Mouse (Mus musculus) embryonic facial prominence, embryonic 10.5 days (tissue): ENCODE measurements around the gene Ryr1. TPM values are rescaled to one million over a fixed set of nuclear protein-coding genes. Genes with fewer than 3 reads are reported as not detected.
A peak's percentile ranks its signal among the peaks of the same experiment; 100 is the strongest.

Experiments
- DNase-seq: peaks from one replicate; pipeline ENCODE4 v3.0.0-alpha.2; 2017; ENCODE audit warnings: low spot score
- H3K27ac ChIP-seq: fragments of 300-500 bp; sonication (generic); replicated peaks from 2 replicates; pipeline ENCODE4 v1.5.1; 2016; ENCODE audit warnings: mild to moderate bottlenecking
- H3K27me3 ChIP-seq: fragments of 300-500 bp; sonication (generic); replicated peaks from 2 replicates; pipeline ENCODE4 v1.6.1; 2016; ENCODE audit warnings: low read depth, mild to moderate bottlenecking; ENCODE audit not compliant: poor library complexity, severe bottlenecking
- H3K36me3 ChIP-seq: fragments of 300-500 bp; sonication (generic); replicated peaks from 2 replicates; pipeline ENCODE4 v1.6.1; 2016; ENCODE audit warnings: mild to moderate bottlenecking, moderate library complexity
- H3K4me1 ChIP-seq: fragments of 300-500 bp; sonication (generic); 2 replicates; pipeline ENCODE4 v1.6.1; 2016
- H3K4me3 ChIP-seq: fragments of 300-500 bp; sonication (generic); 2 replicates; pipeline ENCODE4 v1.5.1; 2016; ENCODE audit warnings: mild to moderate bottlenecking, moderate library complexity
- H3K9me3 ChIP-seq: fragments of 300-500 bp; sonication (generic); 2 replicates; pipeline ENCODE4 v1.6.1; 2016; ENCODE audit warnings: mild to moderate bottlenecking
- WGBS: fragments of 180-500 bp; shearing (Covaris S2); methylation state at CpG from one replicate; pipeline ENCODE4 v1.1.7; 2016; 5-methylcytosine and 5-hydroxymethylcytosine counted together
- polyA plus RNA-seq: library from polyadenylated mRNA; unstranded; fragments of >200 nt; fragmentation: Nextera tagmentation; extraction: Ambion mirVana; gene quantifications from 2 replicates; pipeline ENCODE4 v1.2.1, GENCODE M21; 2016

Gene Ryr1
- polyA plus RNA-seq, 1 experiment from 2014 or later, result 1.8 TPM

DNA sequence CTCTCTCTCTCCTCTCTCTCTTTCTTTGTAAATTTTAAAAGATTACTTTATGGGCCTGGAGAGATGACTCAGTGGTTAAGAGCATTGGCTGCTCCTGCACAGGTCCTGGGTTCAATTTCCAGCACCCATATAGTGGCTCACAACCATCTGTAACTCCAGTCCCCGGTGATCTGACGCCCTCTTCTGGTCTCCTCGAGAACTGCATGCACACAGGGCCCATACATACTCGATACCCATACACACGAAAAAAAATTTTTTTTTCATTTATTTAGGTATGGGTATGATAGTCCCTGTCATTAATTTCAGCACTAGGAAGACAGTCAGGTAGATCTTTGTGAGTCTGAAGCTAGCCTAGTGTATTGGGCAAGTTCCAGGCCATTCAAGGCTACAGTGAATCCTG lies 83.8 kb downstream of the Ryr1 start:
- H3K36me3 ChIP-seq, result peaks cover 4% of the 10 kb centered on the region
- 78% methylated on average over 5 of the region's 5 CpGs for WGBS
- H3K27me3 ChIP-seq, result peaks cover 7% of the 10 kb centered on the region; the same call in 1 of the 2 replicates
- peaks cover 42% of the 10 kb centered on the region for H3K4me1 ChIP-seq
- H3K9me3 ChIP-seq, result no peaks in the 10 kb centered on the region
- no peak for DNase-seq
- peak overlapping the region; percentile 66; the same call in 1 of the 2 replicates for H3K4me3 ChIP-seq
- no peak overlapping the region for H3K27ac ChIP-seq

- DNase-seq, result peak; percentile 77
- WGBS, result 1% methylated on average over 26 of the region's 26 CpGs
- peaks cover 4% of the 10 kb centered on the region for H3K36me3 ChIP-seq
- peak overlapping the region; percentile 66 for H3K4me3 ChIP-seq
- H3K27me3 ChIP-seq, result peaks cover under 1% of the 10 kb centered on the region; the same call in 1 of the 2 replicates
- H3K27ac ChIP-seq, result peak overlapping the region; percentile 85
- peaks cover 34% of the 10 kb centered on the region for H3K4me1 ChIP-seq
- peaks cover 2% of the 10 kb centered on the region; the same call in 1 of the 2 replicates for H3K9me3 ChIP-seq
Measured at GRCm38 (mm10) chr7:29039985-29040661, 84.9 kb downstream of the Ryr1 start.

- peak; percentile 89 for DNase-seq
- Histone ChIP-seq H3K9me3 (peaks cover 2% of the 10 kb centered on the region; the same call in 1 of the 2 replicates), H3K4me3 (peak overlapping the region; percentile 66), H3K36me3 (peaks cover 4% of the 10 kb centered on the region), H3K27ac (peak overlapping the region; percentile 85), H3K27me3 (no peaks in the 10 kb centered on the region), H3K4me1 (peaks cover 29% of the 10 kb centered on the region)
- WGBS, result under 1% methylated on average over 11 of the region's 11 CpGs
Measured at GRCm38 (mm10) chr7:29039604-29039984, 85.4 kb downstream of the Ryr1 start.

- H3K4me3 ChIP-seq, result no peak overlapping the region
- no peak overlapping the region for H3K27ac ChIP-seq
- H3K4me1 ChIP-seq, result peaks cover 13% of the 10 kb centered on the region
- WGBS, result 84% methylated on average over 6 of the region's 6 CpGs
- H3K9me3 ChIP-seq, result peaks cover 2% of the 10 kb centered on the region; the same call in 1 of the 2 replicates
- DNase-seq, result no peak
- H3K36me3 ChIP-seq, result no peaks in the 10 kb centered on the region
- no peaks in the 10 kb centered on the region for H3K27me3 ChIP-seq
Measured at GRCm38 (mm10) chr7:29037261-29037660, 87.7 kb downstream of the Ryr1 start.

DNA sequence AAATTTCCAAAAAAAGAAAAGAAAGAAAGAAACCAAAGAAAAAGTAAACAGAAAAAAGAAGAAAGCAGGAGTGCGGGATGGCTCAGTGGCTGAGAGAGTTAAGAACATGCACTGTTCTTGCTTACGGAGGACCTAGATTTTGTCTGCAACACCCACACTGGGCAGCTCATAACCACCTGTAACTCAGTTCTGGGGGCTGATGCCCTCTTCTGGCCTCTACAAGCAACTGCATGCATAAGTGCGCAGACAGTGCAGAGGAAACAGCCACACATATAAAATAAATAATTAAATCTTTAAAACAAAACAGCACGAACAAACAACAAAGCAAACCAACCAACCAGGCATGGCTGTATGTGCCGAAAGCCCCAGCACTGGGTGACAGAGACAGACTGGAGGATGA lies 92.3 kb downstream of the Ryr1 start:
- WGBS, result 90% methylated on average over 5 of the region's 5 CpGs
- no peaks in the 10 kb centered on the region for H3K4me1 ChIP-seq
- no peaks in the 10 kb centered on the region for H3K36me3 ChIP-seq
- H3K9me3 ChIP-seq, result peaks cover 2% of the 10 kb centered on the region; the same call in 1 of the 2 replicates
- DNase-seq, result no peak
- H3K4me3 ChIP-seq, result no peak overlapping the region
- no peak overlapping the region for H3K27ac ChIP-seq
- no peaks in the 10 kb centered on the region for H3K27me3 ChIP-seq

DNA sequence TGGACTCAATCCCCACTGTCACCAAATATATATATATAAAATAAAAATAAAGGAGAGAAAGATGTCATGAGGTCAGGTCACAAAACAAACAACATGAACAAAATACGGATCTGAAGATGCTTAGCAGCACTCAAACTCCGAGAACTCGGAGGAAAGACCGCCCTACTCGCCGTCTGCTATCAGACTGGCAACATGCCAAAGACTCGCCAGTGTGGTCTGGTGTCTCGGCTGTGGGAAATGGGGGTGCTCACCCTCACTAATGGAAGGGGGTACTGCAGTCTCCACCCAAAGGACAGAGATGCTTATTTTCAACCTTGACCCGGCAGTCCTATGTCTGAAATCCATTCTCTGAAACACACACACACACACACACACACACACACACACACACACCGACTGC lies 93.3 kb downstream of the Ryr1 start:
- Histone ChIP-seq H3K4me1 (0 out of 2 replicates have a peak, but pooled peaks cover under 1% of the 10 kb centered on the region), H3K36me3 (no peaks in the 10 kb centered on the region), H3K4me3 (no peak overlapping the region), H3K9me3 (peaks cover 2% of the 10 kb centered on the region; the same call in 1 of the 2 replicates), H3K27ac (no peak overlapping the region), H3K27me3 (no peaks in the 10 kb centered on the region)
- 91% methylated on average over 10 of the region's 10 CpGs for WGBS
- no peak for DNase-seq

GRCm38 (mm10) chr7:29029690-29030656 lies 95.0 kb downstream of the Ryr1 start:
- H3K4me1 ChIP-seq, result 0 out of 2 replicates have a peak, but pooled peaks cover 6% of the 10 kb centered on the region
- H3K4me3 ChIP-seq, result no peak overlapping the region
- no peaks in the 10 kb centered on the region for H3K36me3 ChIP-seq
- no peaks in the 10 kb centered on the region for H3K9me3 ChIP-seq
- H3K27ac ChIP-seq, result no peak overlapping the region
- H3K27me3 ChIP-seq, result no peaks in the 10 kb centered on the region
- 91% methylated on average over 14 of the region's 14 CpGs for WGBS
- no peak for DNase-seq

GRCm38 (mm10) chr7:29028761-29029160 lies 96.2 kb downstream of the Ryr1 start:
- H3K9me3 ChIP-seq, result no peaks in the 10 kb centered on the region
- no peaks in the 10 kb centered on the region for H3K36me3 ChIP-seq
- WGBS, result 88% methylated on average over 6 of the region's 6 CpGs
- no peak overlapping the region for H3K4me3 ChIP-seq
- no peak for DNase-seq
- no peaks in the 10 kb centered on the region for H3K27me3 ChIP-seq
- H3K4me1 ChIP-seq, result 0 out of 2 replicates have a peak, but pooled peaks cover 6% of the 10 kb centered on the region
- H3K27ac ChIP-seq, result no peak overlapping the region

DNA sequence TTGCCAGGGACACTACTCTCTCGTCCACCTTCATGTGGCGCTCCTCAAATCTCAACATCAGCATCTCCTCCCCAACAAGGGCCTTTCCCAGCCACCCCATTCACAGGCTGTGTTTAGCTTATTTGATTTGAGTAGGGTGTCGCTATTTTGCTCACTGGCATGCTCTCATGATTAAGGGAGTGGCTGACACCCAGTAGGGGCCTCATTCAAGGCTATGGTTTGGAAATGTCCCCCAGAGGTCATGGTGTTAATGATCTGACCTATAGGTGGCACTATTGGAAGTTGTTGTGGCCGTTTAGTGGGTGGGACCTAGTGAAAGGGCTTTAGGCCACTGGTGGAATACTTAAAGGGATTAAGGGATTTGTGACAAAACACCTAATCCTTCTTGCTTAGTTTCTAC lies 98.2 kb downstream of the Ryr1 start:
- Histone ChIP-seq H3K27me3 (0 out of 2 replicates have a peak, but pooled peaks cover 4% of the 10 kb centered on the region), H3K36me3 (no peaks in the 10 kb centered on the region; the same call in 1 of the 2 replicates), H3K4me3 (no peak overlapping the region), H3K9me3 (no peaks in the 10 kb centered on the region), H3K27ac (no peak overlapping the region), H3K4me1 (0 out of 2 replicates have a peak, but pooled peaks cover 6% of the 10 kb centered on the region)
- WGBS, result 80% methylated on average over 4 of the region's 4 CpGs
- no peak for DNase-seq

DNA sequence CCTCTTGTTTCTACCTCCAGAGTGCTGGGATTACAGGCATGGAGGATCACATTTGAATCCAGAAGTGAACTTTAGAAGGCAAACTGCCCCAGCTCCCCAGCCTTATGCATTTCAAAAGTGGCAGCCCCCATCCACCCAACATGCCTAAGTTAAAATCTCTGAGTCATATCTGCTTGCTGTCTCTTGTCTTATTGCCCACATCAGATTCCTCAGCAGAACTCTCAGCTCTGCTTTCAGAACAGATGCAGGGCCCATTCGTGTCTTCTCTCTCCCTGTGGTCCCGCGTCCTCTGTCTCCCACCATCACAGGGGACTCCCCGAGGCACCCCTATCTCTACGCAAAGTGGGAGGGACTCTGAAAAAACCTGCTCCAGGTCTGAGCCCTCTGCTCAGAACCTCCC lies 98.8 kb downstream of the Ryr1 start:
- H3K27me3 ChIP-seq, result peaks cover 8% of the 10 kb centered on the region
- no peaks in the 10 kb centered on the region for H3K9me3 ChIP-seq
- DNase-seq, result no peak
- no peak overlapping the region; the same call in 1 of the 2 replicates for H3K27ac ChIP-seq
- H3K4me1 ChIP-seq, result 0 out of 2 replicates have a peak, but pooled peaks cover 6% of the 10 kb centered on the region
- no peaks in the 10 kb centered on the region; the same call in 1 of the 2 replicates for H3K36me3 ChIP-seq
- no peak overlapping the region for H3K4me3 ChIP-seq
- 87% methylated on average over 5 of the region's 5 CpGs for WGBS

GRCm38 (mm10) chr7:29025566-29025965 lies 99.4 kb downstream of the Ryr1 start:
- no peaks in the 10 kb centered on the region for H3K9me3 ChIP-seq
- 0 out of 2 replicates have a peak, but pooled peaks cover 6% of the 10 kb centered on the region for H3K4me1 ChIP-seq
- WGBS, result 82% methylated on average over 7 of the region's 7 CpGs
- DNase-seq, result no peak
- peaks cover 14% of the 10 kb centered on the region for H3K27me3 ChIP-seq
- H3K4me3 ChIP-seq, result no peak overlapping the region
- H3K27ac ChIP-seq, result no peak overlapping the region
- H3K36me3 ChIP-seq, result no peaks in the 10 kb centered on the region; the same call in 1 of the 2 replicates

GRCm38 (mm10) chr7:29023514-29023913 lies 101.5 kb downstream of the Ryr1 start:
- Histone ChIP-seq H3K9me3 (no peaks in the 10 kb centered on the region), H3K4me3 (no peak overlapping the region), H3K36me3 (no peaks in the 10 kb centered on the region; the same call in 1 of the 2 replicates), H3K4me1 (peaks cover 16% of the 10 kb centered on the region), H3K27me3 (peaks cover 35% of the 10 kb centered on the region), H3K27ac (no peak overlapping the region)
- no peak for DNase-seq
- 89% methylated on average over 8 of the region's 8 CpGs for WGBS
